Mouse (Mus musculus): ENCODE measurements around the gene Mecr. TPM values are rescaled to one million over a fixed set of nuclear protein-coding genes. Genes with fewer than 3 reads are reported as not detected.

Gene Mecr
- polyA plus RNA-seq, 2 experiments: 39.4 to 41.6 TPM

- WGBS: 81% methylated on average over 4 of the region's 4 CpGs
- no peak for ATAC-seq (ENCODE audit: low FRiP score, low read depth)
- H3K9ac ChIP-seq (ENCODE audit: low read depth, low read length, severe bottlenecking): no peak overlapping the region
Observed at GRCm38 (mm10) chr4:131861341-131861739, 18.1 kb downstream of the Mecr start.

GRCm38 (mm10) chr4:131872672-131873292 is 29.5 kb downstream of the Mecr start:
- no peaks in the 10 kb centered on the region for H3K9me3 ChIP-seq (ENCODE audit: control insufficient read depth, low read length)
- ATAC-seq (ENCODE audit: low FRiP score, low read depth) (no peak; the same call in 1 of the 2 replicates), DNase-seq (ENCODE audit: low spot score) (no peak)
- peak overlapping the region; percentile 100 for H3K4me3 ChIP-seq (replicated peaks; ENCODE audit: low read length)
- peak overlapping the region; percentile 49 for H3K4me2 ChIP-seq (replicated peaks; ENCODE audit: low read depth, low read length, severe bottlenecking)
- H3K4me1 ChIP-seq (ENCODE audit: control insufficient read depth, insufficient read depth, low read length): peaks cover 27% of the 10 kb centered on the region
- peak overlapping the region; percentile 100 for H3K9ac ChIP-seq (ENCODE audit: low read depth, low read length, severe bottlenecking)
- 8% methylated on average over 11 of the region's 11 CpGs for WGBS
- no peak for TF ChIP-seq POLR2A (IDR thresholded peaks at IDR 0.05; ENCODE audit: borderline replicate concordance, extremely low read depth, insufficient read depth, insufficient read length)
- H3K27ac ChIP-seq (replicated peaks; ENCODE audit: low read depth, low read length): peak overlapping the region; percentile 83
- no peaks in the 10 kb centered on the region for H3K27me3 ChIP-seq (ENCODE audit: control insufficient read depth, insufficient read depth, low read length)
- H3K36me3 ChIP-seq (ENCODE audit: control insufficient read depth, insufficient read depth, low read length): no peaks in the 10 kb centered on the region

More at GRCm38 (mm10) chr4:131861341-131861739, 18.1 kb downstream of the Mecr start:
- Histone ChIP-seq H3K4me2 (replicated peaks; ENCODE audit: low read depth, low read length, severe bottlenecking) (no peak overlapping the region), H3K9me3 (ENCODE audit: control insufficient read depth, low read length) (no peaks in the 10 kb centered on the region), H3K36me3 (ENCODE audit: control insufficient read depth, insufficient read depth, low read length) (peaks cover 38% of the 10 kb centered on the region), H3K27ac (replicated peaks; ENCODE audit: low read depth, low read length) (no peak overlapping the region), H3K27me3 (ENCODE audit: control insufficient read depth, insufficient read depth, low read length) (no peaks in the 10 kb centered on the region), H3K4me3 (replicated peaks; ENCODE audit: low read length) (no peak overlapping the region), H3K4me1 (ENCODE audit: control insufficient read depth, insufficient read depth, low read length) (no peaks in the 10 kb centered on the region)
- no peak for TF ChIP-seq POLR2A (IDR thresholded peaks at IDR 0.05; ENCODE audit: borderline replicate concordance, extremely low read depth, insufficient read depth, insufficient read length)
- DNase-seq (ENCODE audit: low spot score): no peak

DNA sequence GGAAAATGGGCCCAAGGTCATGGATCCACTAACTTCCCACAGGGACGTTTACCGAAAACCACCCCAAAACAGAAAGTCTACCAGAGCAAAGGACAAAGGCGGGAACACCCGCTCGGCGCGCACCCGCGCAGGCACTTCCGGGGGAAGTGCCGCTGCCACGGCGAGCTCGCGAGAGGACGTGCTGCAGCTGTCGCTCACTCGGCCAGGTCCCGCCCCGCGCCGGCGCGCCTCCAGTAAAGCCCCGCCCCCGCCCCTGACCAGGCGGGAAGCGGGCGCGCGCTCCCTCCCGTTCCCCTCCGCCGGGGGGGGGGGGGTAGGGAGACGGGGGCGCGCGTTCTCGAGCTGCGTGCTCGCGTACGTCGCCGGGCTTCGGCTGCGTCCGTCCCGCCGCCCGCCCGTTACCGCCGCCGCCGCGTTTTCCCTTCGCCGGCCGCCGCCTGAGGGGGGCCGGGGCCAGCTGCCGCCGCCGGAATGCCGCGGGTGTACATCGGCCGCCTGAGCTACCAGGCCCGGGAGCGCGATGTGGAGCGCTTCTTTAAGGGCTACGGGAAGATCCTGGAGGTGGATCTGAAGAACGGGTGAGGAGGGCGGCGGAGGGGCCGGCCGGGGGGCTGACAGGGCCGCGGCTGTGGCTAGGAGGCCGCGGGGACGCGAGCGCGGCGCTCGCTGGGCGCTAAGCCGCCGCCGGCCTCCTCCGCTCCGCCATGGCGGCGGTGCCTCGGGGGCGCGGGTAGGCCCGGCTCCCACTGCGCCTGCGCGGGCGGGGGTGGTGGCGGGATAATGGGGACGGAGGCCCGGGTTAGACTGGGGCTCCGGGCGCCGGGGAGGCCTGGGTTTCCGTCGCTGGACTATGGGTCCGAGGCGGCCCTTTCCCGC is 30.3 kb downstream of the Mecr start, which contains the start of gene Srsf4:
TSS of gene Srsf4 (plus strand) at position 325 of the 876 bp plus-strand sequence.
- peaks cover 30% of the 10 kb centered on the region for H3K4me1 ChIP-seq (ENCODE audit: control insufficient read depth, insufficient read depth, low read length)
- WGBS: under 1% methylated on average over 68 of the region's 116 CpGs
- H3K4me2 ChIP-seq (replicated peaks; ENCODE audit: low read depth, low read length, severe bottlenecking): peak within 1 kb of the TSS; percentile 90
- H3K27me3 ChIP-seq (ENCODE audit: control insufficient read depth, insufficient read depth, low read length): no peaks in the 10 kb centered on the region
- peak; percentile 97 for DNase-seq (ENCODE audit: low spot score)
- ATAC-seq (ENCODE audit: low FRiP score, low read depth): peak; percentile 94
- TF ChIP-seq POLR2A (IDR thresholded peaks at IDR 0.05; ENCODE audit: borderline replicate concordance, extremely low read depth, insufficient read depth, insufficient read length): peak; percentile 96; the same call in 1 of the 2 replicates
- H3K4me3 ChIP-seq (replicated peaks; ENCODE audit: low read length): peak within 1 kb of the TSS; percentile 100
- H3K27ac ChIP-seq (replicated peaks; ENCODE audit: low read depth, low read length): peak within 1 kb of the TSS; percentile 100
- no peaks in the 10 kb centered on the region for H3K36me3 ChIP-seq (ENCODE audit: control insufficient read depth, insufficient read depth, low read length)
- peak within 1 kb of the TSS; percentile 100 for H3K9ac ChIP-seq (ENCODE audit: low read depth, low read length, severe bottlenecking)
- no peaks in the 10 kb centered on the region for H3K9me3 ChIP-seq (ENCODE audit: control insufficient read depth, low read length)

DNA sequence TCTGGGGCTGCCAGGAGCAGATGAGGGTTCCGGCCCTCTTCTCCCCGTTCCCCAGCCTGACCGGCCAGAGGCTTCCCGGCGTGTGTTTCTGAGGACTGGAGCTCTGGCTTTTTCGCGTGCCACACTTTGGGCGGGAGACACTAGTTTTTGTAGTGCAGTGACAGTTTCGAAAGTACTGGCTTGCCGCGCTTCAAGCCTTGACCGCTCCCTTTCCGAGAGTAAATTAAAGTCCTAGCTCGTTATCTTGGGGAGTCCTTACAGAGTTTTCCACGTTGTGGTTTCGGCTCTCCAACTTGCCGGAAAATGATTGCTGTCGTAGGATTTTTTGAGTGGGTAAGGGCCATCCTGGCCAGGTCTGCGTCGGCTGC is 30.9 kb downstream of the Mecr start:
- H3K36me3 ChIP-seq (ENCODE audit: control insufficient read depth, insufficient read depth, low read length): no peaks in the 10 kb centered on the region
- WGBS: 0% methylated on average over 20 of the region's 20 CpGs

DNA sequence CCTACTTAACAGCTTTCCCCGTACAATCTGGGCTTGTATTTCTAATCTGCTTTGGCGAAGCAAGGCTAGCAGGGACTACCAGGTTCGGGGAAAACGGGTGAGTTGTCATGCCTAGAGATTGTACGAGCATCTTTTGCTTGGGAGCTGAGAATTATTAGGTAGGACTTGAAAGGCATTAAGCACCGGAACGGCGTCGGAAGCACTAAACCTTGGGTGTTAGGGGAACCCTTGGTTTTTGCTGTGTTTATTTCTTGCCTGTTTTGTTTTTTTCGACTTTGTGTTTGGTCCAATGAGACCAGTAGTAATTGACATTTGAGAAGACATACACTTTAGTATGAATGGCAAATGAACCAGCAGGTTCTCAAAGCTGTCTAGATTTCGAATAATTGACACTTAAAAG is 31.3 kb downstream of the Mecr start:
- no peak for ATAC-seq (ENCODE audit: low FRiP score, low read depth)

More for the DNA sequence above, 30.9 kb downstream of the Mecr start:
- ATAC-seq (ENCODE audit: low FRiP score, low read depth): 0 out of 2 replicates have a peak, but pooled peaks have one; percentile 5
- Histone ChIP-seq H3K27me3 (ENCODE audit: control insufficient read depth, insufficient read depth, low read length) (no peaks in the 10 kb centered on the region), H3K27ac (replicated peaks; ENCODE audit: low read depth, low read length) (peak overlapping the region; percentile 100), H3K4me2 (replicated peaks; ENCODE audit: low read depth, low read length, severe bottlenecking) (peak overlapping the region; percentile 90), H3K4me3 (replicated peaks; ENCODE audit: low read length) (peak overlapping the region; percentile 100), H3K9me3 (ENCODE audit: control insufficient read depth, low read length) (no peaks in the 10 kb centered on the region), H3K9ac (ENCODE audit: low read depth, low read length, severe bottlenecking) (peak overlapping the region; percentile 100), H3K4me1 (ENCODE audit: control insufficient read depth, insufficient read depth, low read length) (peaks cover 34% of the 10 kb centered on the region)
- DNase-seq (ENCODE audit: low spot score): no peak
- no peak for TF ChIP-seq POLR2A (IDR thresholded peaks at IDR 0.05; ENCODE audit: borderline replicate concordance, extremely low read depth, insufficient read depth, insufficient read length)

More for the DNA sequence above, 31.3 kb downstream of the Mecr start:
- no peaks in the 10 kb centered on the region for H3K27me3 ChIP-seq (ENCODE audit: control insufficient read depth, insufficient read depth, low read length)
- H3K27ac ChIP-seq (replicated peaks; ENCODE audit: low read depth, low read length): peak overlapping the region; percentile 100
- no peaks in the 10 kb centered on the region for H3K9me3 ChIP-seq (ENCODE audit: control insufficient read depth, low read length)
- no peaks in the 10 kb centered on the region for H3K36me3 ChIP-seq (ENCODE audit: control insufficient read depth, insufficient read depth, low read length)
- peak overlapping the region; percentile 100 for H3K9ac ChIP-seq (ENCODE audit: low read depth, low read length, severe bottlenecking)
- WGBS: 3% methylated on average over 11 of the region's 11 CpGs
- H3K4me3 ChIP-seq (replicated peaks; ENCODE audit: low read length): peak overlapping the region; percentile 100
- DNase-seq (ENCODE audit: low spot score): no peak
- H3K4me1 ChIP-seq (ENCODE audit: control insufficient read depth, insufficient read depth, low read length): peaks cover 36% of the 10 kb centered on the region
- TF ChIP-seq POLR2A (IDR thresholded peaks at IDR 0.05; ENCODE audit: borderline replicate concordance, extremely low read depth, insufficient read depth, insufficient read length): no peak
- H3K4me2 ChIP-seq (replicated peaks; ENCODE audit: low read depth, low read length, severe bottlenecking): peak overlapping the region; percentile 90
